8 mouse cellular contexts compared by ENCODE assay signal in genomic region chr15:97054767-97055489, GRCm38 (mm10). TPM values are rescaled to one million over a fixed set of nuclear protein-coding genes. Genes with fewer than 3 reads are reported as not detected.
DNase-seq lines count a peak whose midpoint lies in the region; ATAC-seq and TF ChIP-seq lines count a peak whose summit lies in the region.

No protein-coding gene starts in this region.

- no peaks in the 10 kb centered on the region for H3K36me3 ChIP-seq in E14TG2a.4 (ENCODE audit: insufficient read depth, low read length)
- H3K36me3 ChIP-seq in heart, embryonic 14.5 days (ENCODE audit: control insufficient read depth, insufficient read depth, low read length) = no peaks in the 10 kb centered on the region
- no peaks in the 10 kb centered on the region for H3K36me3 ChIP-seq in liver, embryonic 14.5 days (replicated peaks; ENCODE audit: control insufficient read depth, insufficient read depth, low read depth)

- DNase-seq in embryo, embryonic 10 days (ENCODE audit: low spot score) = peak; percentile 21
- no peak for DNase-seq in liver, embryonic 14.5 days (ENCODE audit: low read depth in 3 of 3, low spot score in 3 of 3)
- DNase-seq in thymus, postnatal 25 days = no peak
- no peak for DNase-seq in thymus, postnatal 10 days (ENCODE audit: low spot score in 2 of 2)
- no peak for DNase-seq in adrenal gland, postnatal 10 days
- no peak for DNase-seq in testis, postnatal 14 days (ENCODE audit: low spot score)

- H3K27me3 ChIP-seq in E14TG2a.4 (ENCODE audit: insufficient read depth, low read length) = peaks cover 12% of the 10 kb centered on the region
- H3K27me3 ChIP-seq in heart, embryonic 14.5 days (ENCODE audit: control insufficient read depth, insufficient read depth, low read length) = no peaks in the 10 kb centered on the region
- H3K27me3 ChIP-seq in liver, embryonic 14.5 days (ENCODE audit: control insufficient read depth, insufficient read depth, low read length) = peaks cover 13% of the 10 kb centered on the region

- no peaks in the 10 kb centered on the region for H3K9me3 ChIP-seq in E14TG2a.4 (ENCODE audit: low read length)
- peaks cover 7% of the 10 kb centered on the region; the same call in 1 of the 2 replicates for H3K9me3 ChIP-seq in heart, embryonic 14.5 days (ENCODE audit: control insufficient read depth, low read length)
- H3K9me3 ChIP-seq in liver, embryonic 14.5 days (ENCODE audit: control insufficient read depth, low read length) = no peaks in the 10 kb centered on the region; the same call in 1 of the 2 replicates

- H3K4me3 ChIP-seq in E14TG2a.4 (replicated peaks; ENCODE audit: low read length) = peak overlapping the region; percentile 86
- peak overlapping the region; percentile 57 to 71 for H3K4me3 ChIP-seq in heart, embryonic 14.5 days (ENCODE audit: control insufficient read depth in 1 of 2, insufficient read depth in 1 of 2, low read depth in 1 of 2, low read length in 2 of 2)
- H3K4me3 ChIP-seq in liver, embryonic 14.5 days (ENCODE audit: insufficient read depth in 1 of 2, low read depth in 2 of 2, low read length in 2 of 2) = peak overlapping the region; percentile 44 to 46

- peak overlapping the region; percentile 78 for H3K9ac ChIP-seq in heart, embryonic 14.5 days (ENCODE audit: low read length)
- no peak overlapping the region; the same call in 1 of the 2 replicates for H3K9ac ChIP-seq in liver, embryonic 14.5 days (replicated peaks)

- H3K4me2 ChIP-seq in heart, embryonic 14.5 days (ENCODE audit: low read length) = peak overlapping the region; percentile 66
- H3K4me2 ChIP-seq in liver, embryonic 14.5 days (ENCODE audit: low read depth) = peak overlapping the region; percentile 36

- peak; percentile 28; the same call in 1 of the 2 replicates for ATAC-seq in heart, embryonic 14.5 days (ENCODE audit: insufficient number of reproducible peaks, insufficient read depth, low FRiP score, low read depth)
- ATAC-seq in liver, embryonic 14.5 days (ENCODE audit: insufficient read depth) = no peak

- H3K27ac ChIP-seq in heart, embryonic 14.5 days (replicated peaks in 1 of 2; ENCODE audit: control insufficient read depth in 1 of 2, insufficient read depth in 1 of 2, low read depth in 2 of 2, low read length in 2 of 2) = peak overlapping the region; percentile 77 to 83
- H3K27ac ChIP-seq in liver, embryonic 14.5 days = no peak overlapping the region

- H3K4me1 ChIP-seq in E14TG2a.4 (replicated peaks; ENCODE audit: low read depth, low read length) = peaks cover 84% of the 10 kb centered on the region
- peaks cover 9 to 14% of the 10 kb centered on the region in 2 experiments for H3K4me1 ChIP-seq in heart, embryonic 14.5 days (ENCODE audit: control insufficient read depth in 2 of 2, insufficient read depth in 2 of 2, low read length in 2 of 2)
- peaks cover 0 to 4% of the 10 kb centered on the region in 2 experiments; a peak in 2 of 4 replicates for H3K4me1 ChIP-seq in liver, embryonic 14.5 days (replicated peaks; ENCODE audit: control insufficient read depth in 2 of 2, insufficient read depth in 2 of 2, low read length in 1 of 2)

- no peak for TF ChIP-seq CTCF in E14TG2a.4 (conservative IDR thresholded peaks at IDR 0.05; ENCODE audit: low read length)
- TF ChIP-seq CTCF in liver, embryonic 14.5 days (IDR thresholded peaks at IDR 0.05; ENCODE audit: low read depth) = no peak

- WGBS in heart, embryonic 14.5 days = 41% methylated on average over 31 of the region's 31 CpGs
- WGBS in liver, embryonic 14.5 days (ENCODE audit: insufficient replicate concordance) = 40% methylated on average over 31 of the region's 31 CpGs

- TF ChIP-seq EP300 in liver, embryonic 14.5 days (IDR thresholded peaks at IDR 0.05; ENCODE audit: low read depth) = no peak

RNA-seq across cellular contexts. Expression of gene Slc38a4, which starts 0.8 kb away (rescaled TPM):
- 121 and 127 TPM in 2 replicates for polyA plus RNA-seq in heart, embryonic 14.5 days (2014; fragmentation: Nextera tagmentation; extraction: Ambion mirVana)
- 23.9 and 24.4 TPM in 2 replicates for polyA plus RNA-seq in liver, embryonic 14.5 days (2012; rRNA removed)
- 52.7 and 55.8 TPM in 2 replicates for polyA plus RNA-seq in liver, embryonic 14.5 days (2014; fragmentation: Nextera tagmentation; extraction: Ambion mirVana)
- 100 to 1,000 TPM in 1 of 2 experiments, 10 to 100 TPM in 1; 47.6 to 103 TPM for total RNA-seq in adrenal gland, postnatal 10 days (2021)
